Mouse (Mus musculus): ENCODE data around the gene Sec24a. TPM values are rescaled to one million over a fixed set of nuclear protein-coding genes. Genes with fewer than 3 reads are reported as not detected.
A peak's percentile ranks its signal among the peaks of the same experiment; 100 is the strongest.
"Not testable (repeated sequence)": the region's sequence is repeated elsewhere in the genome, so short reads cannot be mapped to it uniquely, and the experiment has no call there.

The Sec24a gene
- polyA plus RNA-seq, 1 experiment from 2014 or later: 21.2 TPM

GRCm38 (mm10) chr11:51764816-51765215 lies 1.4 kb upstream of the Sec24a start:
- no peak for ATAC-seq
- peak overlapping the region; percentile 73 for H3K4me2 ChIP-seq (ENCODE audit: low read depth, low read length)
- peak overlapping the region; percentile 39 for H3K9ac ChIP-seq (ENCODE audit: low read depth, low read length)
- H3K4me3 ChIP-seq (ENCODE audit: low read length): peak overlapping the region; percentile 98
- 73% methylated on average over 4 of the region's 4 CpGs for WGBS
- H3K4me1 ChIP-seq (ENCODE audit: control insufficient read depth, insufficient read depth, low read length): peaks cover 9% of the 10 kb centered on the region; the same call in 1 of the 2 replicates
- no peaks in the 10 kb centered on the region for H3K27me3 ChIP-seq (replicated peaks; ENCODE audit: control insufficient read depth, insufficient read depth, low read length)
- H3K36me3 ChIP-seq (ENCODE audit: control insufficient read depth, insufficient read depth, low read length): no peaks in the 10 kb centered on the region
- H3K9me3 ChIP-seq (ENCODE audit: control insufficient read depth, low read length): no peaks in the 10 kb centered on the region
- peak overlapping the region; percentile 16; the same call in 1 of the 2 replicates for H3K27ac ChIP-seq (ENCODE audit: low read length)

- peaks cover 9% of the 10 kb centered on the region; the same call in 1 of the 2 replicates for H3K4me1 ChIP-seq (ENCODE audit: control insufficient read depth, insufficient read depth, low read length)
- ATAC-seq: no peak
- no peaks in the 10 kb centered on the region for H3K27me3 ChIP-seq (replicated peaks; ENCODE audit: control insufficient read depth, insufficient read depth, low read length)
- H3K4me3 ChIP-seq (ENCODE audit: low read length): peak overlapping the region; percentile 98
- no peaks in the 10 kb centered on the region for H3K9me3 ChIP-seq (ENCODE audit: control insufficient read depth, low read length)
- 3% methylated on average over 13 of the region's 13 CpGs for WGBS
- H3K27ac ChIP-seq (ENCODE audit: low read length): peak overlapping the region; percentile 65
- H3K9ac ChIP-seq (ENCODE audit: low read depth, low read length): peak overlapping the region; percentile 95
- peak overlapping the region; percentile 73 for H3K4me2 ChIP-seq (ENCODE audit: low read depth, low read length)
- H3K36me3 ChIP-seq (ENCODE audit: control insufficient read depth, insufficient read depth, low read length): no peaks in the 10 kb centered on the region
Observed at GRCm38 (mm10) chr11:51763955-51764354, 521 bp upstream of the Sec24a start.

DNA sequence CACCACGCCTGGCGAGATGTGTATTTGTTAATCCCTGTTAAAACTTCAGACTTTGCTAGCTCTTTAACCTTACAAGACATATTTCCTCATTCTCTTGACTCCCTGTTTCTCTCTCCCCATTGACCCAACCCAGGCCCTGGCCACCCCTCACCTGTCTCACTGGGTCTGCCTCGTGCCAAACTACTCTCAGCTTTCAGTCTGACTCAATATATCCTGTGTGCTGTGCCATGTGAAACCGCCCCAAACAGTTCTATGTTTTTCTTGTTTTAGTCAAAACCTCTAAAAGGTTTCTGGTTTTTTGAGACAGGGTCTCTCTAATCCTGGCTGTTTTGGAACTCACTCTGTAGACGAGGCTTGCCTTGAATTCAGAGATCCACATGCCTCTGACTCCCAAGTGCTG lies 2.2 kb downstream of the Sec24a start:
- no peak for ATAC-seq
- no peak overlapping the region for H3K4me3 ChIP-seq (ENCODE audit: low read length)
- no peaks in the 10 kb centered on the region for H3K36me3 ChIP-seq (ENCODE audit: control insufficient read depth, insufficient read depth, low read length)
- peaks cover 9% of the 10 kb centered on the region; the same call in 1 of the 2 replicates for H3K4me1 ChIP-seq (ENCODE audit: control insufficient read depth, insufficient read depth, low read length)
- H3K4me2 ChIP-seq (ENCODE audit: low read depth, low read length): no peak overlapping the region
- no peak overlapping the region for H3K27ac ChIP-seq (ENCODE audit: low read length)
- H3K9me3 ChIP-seq (ENCODE audit: control insufficient read depth, low read length): no peaks in the 10 kb centered on the region
- no peaks in the 10 kb centered on the region for H3K27me3 ChIP-seq (replicated peaks; ENCODE audit: control insufficient read depth, insufficient read depth, low read length)
- WGBS: 80% methylated on average over 5 of the region's 5 CpGs
- H3K9ac ChIP-seq (ENCODE audit: low read depth, low read length): no peak overlapping the region

- Histone ChIP-seq H3K27me3 (replicated peaks; ENCODE audit: control insufficient read depth, insufficient read depth, low read length) (no peaks in the 10 kb centered on the region), H3K9ac (ENCODE audit: low read depth, low read length) (no peak overlapping the region), H3K4me2 (ENCODE audit: low read depth, low read length) (no peak overlapping the region), H3K36me3 (ENCODE audit: control insufficient read depth, insufficient read depth, low read length) (no peaks in the 10 kb centered on the region), H3K4me1 (ENCODE audit: control insufficient read depth, insufficient read depth, low read length) (peaks cover 9% of the 10 kb centered on the region; the same call in 1 of the 2 replicates), H3K4me3 (ENCODE audit: low read length) (no peak overlapping the region), H3K27ac (ENCODE audit: low read length) (no peak overlapping the region; the same call in 1 of the 2 replicates), H3K9me3 (ENCODE audit: control insufficient read depth, low read length) (no peaks in the 10 kb centered on the region)
- ATAC-seq: no peak
- WGBS: 81% methylated on average over 6 of the region's 6 CpGs
Observed at GRCm38 (mm10) chr11:51759941-51760657, 3.3 kb downstream of the Sec24a start.

- H3K9ac ChIP-seq (ENCODE audit: low read depth, low read length): no peak overlapping the region
- 0 out of 2 replicates have a peak, but pooled peaks cover 9% of the 10 kb centered on the region for H3K4me1 ChIP-seq (ENCODE audit: control insufficient read depth, insufficient read depth, low read length)
- no peak overlapping the region for H3K4me2 ChIP-seq (ENCODE audit: low read depth, low read length)
- 61% methylated on average over 2 of the region's 2 CpGs for WGBS
- no peaks in the 10 kb centered on the region for H3K9me3 ChIP-seq (ENCODE audit: control insufficient read depth, low read length)
- no peaks in the 10 kb centered on the region for H3K36me3 ChIP-seq (ENCODE audit: control insufficient read depth, insufficient read depth, low read length)
- no peaks in the 10 kb centered on the region for H3K27me3 ChIP-seq (replicated peaks; ENCODE audit: control insufficient read depth, insufficient read depth, low read length)
- ATAC-seq: no peak
- no peak overlapping the region for H3K4me3 ChIP-seq (ENCODE audit: low read length)
- H3K27ac ChIP-seq (ENCODE audit: low read length): no peak overlapping the region
Observed at GRCm38 (mm10) chr11:51759251-51759650, 4.2 kb downstream of the Sec24a start.

- H3K9me3 ChIP-seq (ENCODE audit: control insufficient read depth, low read length); H3K4me3 ChIP-seq (ENCODE audit: low read length); H3K9ac ChIP-seq (ENCODE audit: low read depth, low read length); H3K36me3 ChIP-seq (ENCODE audit: control insufficient read depth, insufficient read depth, low read length); H3K4me2 ChIP-seq (ENCODE audit: low read depth, low read length); H3K27ac ChIP-seq (ENCODE audit: low read length); H3K27me3 ChIP-seq (replicated peaks; ENCODE audit: control insufficient read depth, insufficient read depth, low read length); ATAC-seq: not testable (repeated sequence)
- peaks cover 13% of the 10 kb centered on the region; the same call in 1 of the 2 replicates for H3K4me1 ChIP-seq (ENCODE audit: control insufficient read depth, insufficient read depth, low read length)
- 86% methylated on average over 5 of the region's 5 CpGs for WGBS
Observed at GRCm38 (mm10) chr11:51758207-51758606, 5.2 kb downstream of the Sec24a start.

- 73% methylated on average over 5 of the region's 5 CpGs for WGBS
- H3K36me3 ChIP-seq (ENCODE audit: control insufficient read depth, insufficient read depth, low read length): 0 out of 2 replicates have a peak, but pooled peaks cover 4% of the 10 kb centered on the region
- ATAC-seq: peak; percentile 24
- no peak overlapping the region for H3K4me3 ChIP-seq (ENCODE audit: low read length)
- peaks cover 11% of the 10 kb centered on the region; the same call in 1 of the 2 replicates for H3K4me1 ChIP-seq (ENCODE audit: control insufficient read depth, insufficient read depth, low read length)
- peak overlapping the region; percentile 93 for H3K27ac ChIP-seq (ENCODE audit: low read length)
- no peaks in the 10 kb centered on the region for H3K27me3 ChIP-seq (replicated peaks; ENCODE audit: control insufficient read depth, insufficient read depth, low read length)
- H3K9me3 ChIP-seq (ENCODE audit: control insufficient read depth, low read length): no peaks in the 10 kb centered on the region
- no peak overlapping the region for H3K9ac ChIP-seq (ENCODE audit: low read depth, low read length)
- no peak overlapping the region; the same call in 1 of the 2 replicates for H3K4me2 ChIP-seq (ENCODE audit: low read depth, low read length)
Observed at GRCm38 (mm10) chr11:51757625-51758024, 5.8 kb downstream of the Sec24a start.

DNA sequence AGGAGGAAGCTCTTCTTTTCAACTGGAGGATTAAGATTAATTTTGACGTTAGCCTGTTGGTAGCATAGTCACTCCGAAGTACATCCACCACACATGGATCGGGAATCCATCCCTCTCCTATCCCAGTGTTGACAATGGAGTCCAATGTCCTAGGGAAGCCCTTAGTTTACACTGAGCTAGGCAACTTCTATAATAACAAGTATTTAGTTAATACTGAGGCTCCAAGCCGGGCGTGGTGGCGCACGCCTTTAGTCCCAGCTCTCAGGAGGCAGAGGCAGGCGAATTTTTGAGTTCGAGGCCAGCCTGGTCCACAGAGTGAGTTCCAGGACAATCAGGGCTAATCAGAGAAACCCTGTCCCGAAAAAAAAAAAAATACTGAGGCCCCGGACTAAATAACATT lies 6.4 kb downstream of the Sec24a start:
- peak overlapping the region; percentile 80 for H3K4me2 ChIP-seq (ENCODE audit: low read depth, low read length)
- peak overlapping the region; percentile 93 for H3K27ac ChIP-seq (ENCODE audit: low read length)
- H3K27me3 ChIP-seq (replicated peaks; ENCODE audit: control insufficient read depth, insufficient read depth, low read length): no peaks in the 10 kb centered on the region
- whole genome bisulfite sequencing: 71% methylated on average over 11 of the region's 11 CpGs
- peaks cover 11% of the 10 kb centered on the region; the same call in 1 of the 2 replicates for H3K4me1 ChIP-seq (ENCODE audit: control insufficient read depth, insufficient read depth, low read length)
- peak overlapping the region; percentile 100 for H3K4me3 ChIP-seq (ENCODE audit: low read length)
- H3K9me3 ChIP-seq (ENCODE audit: control insufficient read depth, low read length): no peaks in the 10 kb centered on the region
- 0 out of 2 replicates have a peak, but pooled peaks cover 4% of the 10 kb centered on the region for H3K36me3 ChIP-seq (ENCODE audit: control insufficient read depth, insufficient read depth, low read length)
- peak overlapping the region; percentile 99 for H3K9ac ChIP-seq (ENCODE audit: low read depth, low read length)
- no peak for ATAC-seq

DNA sequence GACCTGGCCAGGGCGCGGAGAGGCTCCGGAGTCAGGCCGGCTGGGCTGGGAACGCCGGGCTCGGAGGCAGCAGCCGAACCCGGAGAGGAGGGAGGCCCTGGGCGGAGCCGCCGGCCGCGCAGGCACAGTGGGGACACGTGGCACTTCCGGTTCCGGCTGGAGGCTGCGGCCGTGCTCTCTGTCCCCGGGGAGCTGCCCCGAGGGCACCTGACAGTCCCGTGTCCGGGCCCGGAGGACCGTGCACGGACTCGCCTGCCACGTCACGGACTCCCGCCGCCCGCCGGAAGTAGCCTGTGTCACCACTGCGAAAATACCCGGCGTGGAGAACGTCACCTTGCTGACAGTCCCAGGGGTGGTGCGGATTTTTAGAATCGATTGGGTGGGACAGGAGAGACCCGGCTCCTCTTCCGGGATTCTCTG lies 7.1 kb downstream of the Sec24a start:
- Histone ChIP-seq H3K9me3 (ENCODE audit: control insufficient read depth, low read length) (no peaks in the 10 kb centered on the region), H3K4me2 (ENCODE audit: low read depth, low read length) (peak overlapping the region; percentile 80), H3K27me3 (replicated peaks; ENCODE audit: control insufficient read depth, insufficient read depth, low read length) (no peaks in the 10 kb centered on the region), H3K9ac (ENCODE audit: low read depth, low read length) (peak overlapping the region; percentile 99), H3K27ac (ENCODE audit: low read length) (peak overlapping the region; percentile 93), H3K4me1 (ENCODE audit: control insufficient read depth, insufficient read depth, low read length) (peaks cover 11% of the 10 kb centered on the region; the same call in 1 of the 2 replicates), H3K36me3 (ENCODE audit: control insufficient read depth, insufficient read depth, low read length) (0 out of 2 replicates have a peak, but pooled peaks cover 4% of the 10 kb centered on the region), H3K4me3 (ENCODE audit: low read length) (peak overlapping the region; percentile 100)
- under 1% methylated on average over 41 of the region's 41 CpGs for WGBS
- ATAC-seq: peak; percentile 98

Data from intestine, embryonic 16.5 days (tissue).